27 mouse cellular contexts compared by ENCODE assay signal in the genomic region with DNA sequence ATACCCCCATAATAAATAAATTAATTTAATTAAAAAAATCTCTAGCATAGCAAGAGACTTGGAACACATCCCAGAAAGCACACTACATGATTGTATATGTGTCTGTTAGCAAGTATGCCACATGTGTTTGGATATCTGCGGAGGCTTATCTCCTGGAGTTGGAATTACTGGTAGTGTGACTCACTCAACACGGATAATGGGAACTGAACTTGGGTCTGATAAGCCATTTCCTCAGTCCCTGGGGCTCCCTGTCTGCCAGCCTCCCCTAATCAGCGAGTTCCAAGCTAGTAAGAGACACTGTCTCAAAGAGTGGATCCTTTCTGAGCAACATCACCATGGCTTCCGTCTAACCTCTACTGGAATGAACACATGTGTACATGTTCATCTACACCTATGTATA.
DNase-seq lines count a peak whose midpoint lies in the region; ATAC-seq lines count a peak whose summit lies in the region.
"Had no signal": no experiment of that assay in that cellular context is flagged by ENCODE, and none has a peak within 500 bp of the region (broad histone marks: within the 10 kb centered on the region; RNA-seq: fewer than 3 reads in every experiment).

No protein-coding gene starts in this region.

- H3K9ac ChIP-seq in heart, embryonic 12.5 days: no peak overlapping the region
- H3K9ac ChIP-seq in liver, embryonic 16.5 days (ENCODE audit: low read depth, low read length): no peak overlapping the region
- H3K9ac ChIP-seq in liver, embryonic 11.5 days (ENCODE audit: low read depth, low read length): no peak overlapping the region
- H3K9ac ChIP-seq: embryonic facial prominence, embryonic 13.5 days; embryonic facial prominence, embryonic 15.5 days; forebrain, embryonic 12.5 days had no signal

- ATAC-seq in heart, embryonic 12.5 days (ENCODE audit: insufficient number of reproducible peaks, low FRiP score): 0 out of 2 replicates have a peak, but pooled peaks have one; percentile 61
- peak; percentile 27; the same call in 1 of the 2 replicates for ATAC-seq in liver, embryonic 16.5 days (ENCODE audit: low read depth)
- no peak for ATAC-seq in liver, embryonic 11.5 days (replicated peaks; ENCODE audit: low FRiP score)
- ATAC-seq: CD4-positive, CD25-positive, alpha-beta regulatory T cell, adult 4 months; forebrain, embryonic 14.5 days; forebrain, embryonic 16.5 days had no signal

- peaks cover 12% of the 10 kb centered on the region for H3K4me1 ChIP-seq in heart, embryonic 12.5 days (replicated peaks)
- H3K4me1 ChIP-seq in heart, embryonic 10.5 days: 0 out of 2 replicates have a peak, but pooled peaks cover 2% of the 10 kb centered on the region
- no peaks in the 10 kb centered on the region for H3K4me1 ChIP-seq in liver, embryonic 16.5 days (ENCODE audit: control insufficient read depth, low read depth, low read length)
- no peaks in the 10 kb centered on the region for H3K4me1 ChIP-seq in liver, embryonic 11.5 days (replicated peaks; ENCODE audit: control insufficient read depth, insufficient read depth, low read length)
- H3K4me1 ChIP-seq: embryonic facial prominence, embryonic 13.5 days; embryonic facial prominence, embryonic 15.5 days had no signal

- no peak overlapping the region for H3K27ac ChIP-seq in heart, embryonic 12.5 days (ENCODE audit: poor library complexity, severe bottlenecking)
- H3K27ac ChIP-seq in heart, embryonic 10.5 days: no peak overlapping the region
- H3K27ac ChIP-seq in liver, embryonic 16.5 days (ENCODE audit: low read length): no peak overlapping the region
- H3K27ac ChIP-seq in liver, embryonic 11.5 days (ENCODE audit: low read depth, low read length): no peak overlapping the region
- H3K27ac ChIP-seq: embryonic facial prominence, embryonic 13.5 days; embryonic facial prominence, embryonic 15.5 days; forebrain, embryonic 10.5 days; forebrain, embryonic 12.5 days had no signal

- H3K36me3 ChIP-seq in heart, embryonic 12.5 days: peaks cover 5% of the 10 kb centered on the region; the same call in 1 of the 2 replicates
- peaks cover 4% of the 10 kb centered on the region; the same call in 1 of the 2 replicates for H3K36me3 ChIP-seq in heart, embryonic 10.5 days
- no peaks in the 10 kb centered on the region for H3K36me3 ChIP-seq in liver, embryonic 16.5 days (ENCODE audit: control insufficient read depth, insufficient read depth)
- no peaks in the 10 kb centered on the region for H3K36me3 ChIP-seq in liver, embryonic 11.5 days (ENCODE audit: control insufficient read depth, insufficient read depth, low read length)
- H3K36me3 ChIP-seq: embryonic facial prominence, embryonic 15.5 days; G1E had no signal

- H3K4me3 ChIP-seq in heart, embryonic 12.5 days: no peak overlapping the region
- H3K4me3 ChIP-seq in heart, embryonic 10.5 days: no peak overlapping the region
- no peak overlapping the region for H3K4me3 ChIP-seq in liver, embryonic 16.5 days (ENCODE audit: low read depth, low read length)
- H3K4me3 ChIP-seq in liver, embryonic 11.5 days (ENCODE audit: low read depth, low read length): no peak overlapping the region
- H3K4me3 ChIP-seq: embryonic facial prominence, embryonic 13.5 days; embryonic facial prominence, embryonic 15.5 days; erythroblast, embryonic 14.5 days; forebrain, embryonic 10.5 days; forebrain, embryonic 12.5 days had no signal

- whole genome bisulfite sequencing in heart, embryonic 12.5 days: 39% methylated on average over 4 of the region's 4 CpGs
- WGBS in heart, embryonic 10.5 days: 49% methylated on average over 4 of the region's 4 CpGs
- WGBS in liver, embryonic 16.5 days (ENCODE audit: insufficient replicate concordance): 57% methylated on average over 4 of the region's 4 CpGs
- WGBS in liver, embryonic 11.5 days: 63% methylated on average over 4 of the region's 4 CpGs

- H3K27me3 ChIP-seq in heart, embryonic 12.5 days (replicated peaks): no peaks in the 10 kb centered on the region
- no peaks in the 10 kb centered on the region for H3K27me3 ChIP-seq in heart, embryonic 10.5 days (ENCODE audit: insufficient read depth, poor library complexity, severe bottlenecking)
- no peaks in the 10 kb centered on the region for H3K27me3 ChIP-seq in liver, embryonic 16.5 days (ENCODE audit: control insufficient read depth, insufficient read depth, low read depth, low read length)
- no peaks in the 10 kb centered on the region for H3K27me3 ChIP-seq in liver, embryonic 11.5 days (replicated peaks; ENCODE audit: control insufficient read depth, insufficient read depth, low read length)
- H3K27me3 ChIP-seq: CH12.LX; embryonic facial prominence, embryonic 13.5 days; embryonic facial prominence, embryonic 15.5 days; forebrain, embryonic 12.5 days had no signal

- no peak for DNase-seq in heart, embryonic 10.5 days (ENCODE audit: low spot score)
- DNase-seq in liver, embryonic 11.5 days (ENCODE audit: low spot score): no peak
- DNase-seq in MN1 (ENCODE audit: low spot score): peak; percentile 20
- DNase-seq in spleen, postnatal 36 days (ENCODE audit: low spot score in 2 of 2): no peak
- DNase-seq: adrenal gland, adult 2 months; adrenal gland, postnatal 10 days; adrenal gland, postnatal 25 days; B cell, adult 2 months; cerebellum, adult 11 months; cerebellum, adult 18-20 months; cerebellum, adult 8-10 months; cerebellum, adult 9-11 months; cerebellum, postnatal 14 days; cerebellum, postnatal 36 days; embryo, embryonic 11 days had no signal

- H3K9me3 ChIP-seq in heart, embryonic 12.5 days (replicated peaks): peaks cover 10% of the 10 kb centered on the region
- no peaks in the 10 kb centered on the region for H3K9me3 ChIP-seq in heart, embryonic 10.5 days
- no peaks in the 10 kb centered on the region for H3K9me3 ChIP-seq in liver, embryonic 16.5 days (replicated peaks; ENCODE audit: control insufficient read depth, low read length)
- H3K9me3 ChIP-seq in liver, embryonic 11.5 days (ENCODE audit: control insufficient read depth, low read length): 0 out of 2 replicates have a peak, but pooled peaks cover 2% of the 10 kb centered on the region
- H3K9me3 ChIP-seq: embryonic facial prominence, embryonic 13.5 days; embryonic facial prominence, embryonic 15.5 days had no signal

- no peak overlapping the region for H3K4me2 ChIP-seq in heart, embryonic 12.5 days
- no peak overlapping the region for H3K4me2 ChIP-seq in liver, embryonic 16.5 days (ENCODE audit: low read depth, low read length)
- no peak overlapping the region for H3K4me2 ChIP-seq in liver, embryonic 11.5 days
- H3K4me2 ChIP-seq: embryonic facial prominence, embryonic 13.5 days; embryonic facial prominence, embryonic 15.5 days; forebrain, embryonic 12.5 days had no signal
